Mouse (Mus musculus): ENCODE measurements around the gene Nuak2. TPM values are rescaled to one million over a fixed set of nuclear protein-coding genes. Genes with fewer than 3 reads are reported as not detected.
A peak's percentile ranks its signal among the peaks of the same experiment; 100 is the strongest.

Gene Nuak2
- total and polyA plus RNA-seq, 2 experiments from 2014 or later = 7.0 to 9.9 TPM

- 81% methylated on average over 7 of the region's 7 CpGs for WGBS
- TF ChIP-seq CTCF (IDR thresholded peaks at IDR 0.05) = no peak
- H3K4me3 ChIP-seq (ENCODE audit: low read depth, low read length) = no peak overlapping the region
These were observed 49.1 kb downstream of the Nuak2 start for GRCm38 (mm10) chr1:132364896-132365557.

GRCm38 (mm10) chr1:132365645-132366044, 49.7 kb downstream of the Nuak2 start:
- no peak for TF ChIP-seq CTCF (IDR thresholded peaks at IDR 0.05)
- 51% methylated on average over 4 of the region's 4 CpGs for WGBS
- Histone ChIP-seq H3K4me2 (ENCODE audit: low read depth, low read length, poor library complexity, severe bottlenecking) (no peak overlapping the region), H3K36me3 (ENCODE audit: insufficient read depth, low read length) (peaks cover 11% of the 10 kb centered on the region), H3K4me1 (ENCODE audit: insufficient read depth, low read length) (no peaks in the 10 kb centered on the region), H3K9ac (replicated peaks; ENCODE audit: low read length, poor library complexity, severe bottlenecking) (no peak overlapping the region), H3K27ac (ENCODE audit: low read depth, low read length) (no peak overlapping the region), H3K4me3 (ENCODE audit: low read depth, low read length) (no peak overlapping the region), H3K9me3 (ENCODE audit: low read length) (no peaks in the 10 kb centered on the region), H3K27me3 (ENCODE audit: insufficient read depth, low read length) (no peaks in the 10 kb centered on the region)
- no peak for DNase-seq (ENCODE audit: low spot score)
- ATAC-seq (ENCODE audit: low FRiP score) = no peak

More at GRCm38 (mm10) chr1:132364896-132365557, 49.1 kb downstream of the Nuak2 start:
- peak; percentile 52 for DNase-seq (ENCODE audit: low spot score)
- Histone ChIP-seq H3K27ac (ENCODE audit: low read depth, low read length) (no peak overlapping the region), H3K27me3 (ENCODE audit: insufficient read depth, low read length) (no peaks in the 10 kb centered on the region), H3K9me3 (ENCODE audit: low read length) (no peaks in the 10 kb centered on the region), H3K4me1 (ENCODE audit: insufficient read depth, low read length) (no peaks in the 10 kb centered on the region), H3K4me2 (ENCODE audit: low read depth, low read length, poor library complexity, severe bottlenecking) (no peak overlapping the region), H3K36me3 (ENCODE audit: insufficient read depth, low read length) (peaks cover 17% of the 10 kb centered on the region), H3K9ac (replicated peaks; ENCODE audit: low read length, poor library complexity, severe bottlenecking) (no peak overlapping the region)
- no peak for ATAC-seq (ENCODE audit: low FRiP score)

DNA sequence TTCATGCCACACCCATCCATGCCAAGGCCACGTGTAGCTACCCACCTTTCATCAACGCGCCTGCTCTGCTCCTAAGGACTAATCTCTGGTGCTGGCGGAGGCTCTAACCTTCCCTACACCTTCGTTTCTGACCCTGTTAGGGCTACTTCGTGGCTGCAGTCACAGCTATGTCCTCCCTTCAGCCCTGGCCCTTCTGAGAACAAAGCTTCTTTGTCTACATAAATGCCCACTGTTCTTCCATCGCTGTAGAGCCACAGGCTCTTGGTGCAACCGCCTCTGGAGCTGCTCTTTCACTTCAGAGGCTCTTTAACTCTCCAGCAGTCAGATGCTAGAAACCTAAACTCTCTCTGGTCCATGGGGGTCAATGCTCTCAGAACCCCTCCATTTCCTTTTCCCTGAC, 50.3 kb downstream of the Nuak2 start:
- no peak overlapping the region for H3K4me3 ChIP-seq (ENCODE audit: low read depth, low read length)
- no peaks in the 10 kb centered on the region for H3K4me1 ChIP-seq (ENCODE audit: insufficient read depth, low read length)
- H3K9ac ChIP-seq (replicated peaks; ENCODE audit: low read length, poor library complexity, severe bottlenecking) = peak overlapping the region; percentile 29; the same call in 1 of the 2 replicates
- ATAC-seq (ENCODE audit: low FRiP score) = no peak
- WGBS = 58% methylated on average over 8 of the region's 8 CpGs
- H3K36me3 ChIP-seq (ENCODE audit: insufficient read depth, low read length) = peaks cover 5% of the 10 kb centered on the region; the same call in 1 of the 2 replicates
- no peaks in the 10 kb centered on the region for H3K27me3 ChIP-seq (ENCODE audit: insufficient read depth, low read length)
- no peak for DNase-seq (ENCODE audit: low spot score)
- no peak overlapping the region for H3K27ac ChIP-seq (ENCODE audit: low read depth, low read length)
- H3K9me3 ChIP-seq (ENCODE audit: low read length) = no peaks in the 10 kb centered on the region
- H3K4me2 ChIP-seq (ENCODE audit: low read depth, low read length, poor library complexity, severe bottlenecking) = no peak overlapping the region
- no peak for TF ChIP-seq CTCF (IDR thresholded peaks at IDR 0.05)

DNA sequence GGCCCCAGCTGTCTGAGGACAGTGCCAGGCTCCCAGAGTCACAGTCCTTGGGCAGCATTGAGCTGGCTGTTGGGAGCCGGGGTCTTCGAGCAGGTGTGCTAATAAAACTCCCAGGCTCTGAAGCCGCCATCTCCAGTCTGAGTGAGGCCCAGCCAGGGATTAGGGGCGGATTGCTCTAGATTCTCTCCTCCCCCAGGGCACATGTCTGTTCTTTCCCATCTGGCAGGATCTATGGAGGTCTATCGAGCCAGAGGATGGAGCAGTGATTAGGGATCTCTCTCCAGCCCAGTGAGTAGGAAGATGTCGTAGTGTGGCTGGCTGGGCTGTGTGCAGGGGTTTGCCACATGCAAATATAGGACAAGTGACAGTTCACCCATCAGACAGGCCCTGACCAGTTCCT, 51.0 kb downstream of the Nuak2 start:
- no peak overlapping the region for H3K4me2 ChIP-seq (ENCODE audit: low read depth, low read length, poor library complexity, severe bottlenecking)
- H3K4me1 ChIP-seq (ENCODE audit: insufficient read depth, low read length) = 0 out of 2 replicates have a peak, but pooled peaks cover 4% of the 10 kb centered on the region
- H3K27ac ChIP-seq (ENCODE audit: low read depth, low read length) = no peak overlapping the region
- no peak for TF ChIP-seq CTCF (IDR thresholded peaks at IDR 0.05)
- DNase-seq (ENCODE audit: low spot score) (peak; percentile 37), ATAC-seq (ENCODE audit: low FRiP score) (no peak)
- H3K4me3 ChIP-seq (ENCODE audit: low read depth, low read length) = no peak overlapping the region
- H3K36me3 ChIP-seq (ENCODE audit: insufficient read depth, low read length) = peaks cover 5% of the 10 kb centered on the region; the same call in 1 of the 2 replicates
- H3K9me3 ChIP-seq (ENCODE audit: low read length) = no peaks in the 10 kb centered on the region
- H3K9ac ChIP-seq (replicated peaks; ENCODE audit: low read length, poor library complexity, severe bottlenecking) = 0 out of 2 replicates have a peak overlapping the region, but pooled peaks have one; percentile 29
- H3K27me3 ChIP-seq (ENCODE audit: insufficient read depth, low read length) = no peaks in the 10 kb centered on the region
- 61% methylated on average over 6 of the region's 6 CpGs for WGBS

DNA sequence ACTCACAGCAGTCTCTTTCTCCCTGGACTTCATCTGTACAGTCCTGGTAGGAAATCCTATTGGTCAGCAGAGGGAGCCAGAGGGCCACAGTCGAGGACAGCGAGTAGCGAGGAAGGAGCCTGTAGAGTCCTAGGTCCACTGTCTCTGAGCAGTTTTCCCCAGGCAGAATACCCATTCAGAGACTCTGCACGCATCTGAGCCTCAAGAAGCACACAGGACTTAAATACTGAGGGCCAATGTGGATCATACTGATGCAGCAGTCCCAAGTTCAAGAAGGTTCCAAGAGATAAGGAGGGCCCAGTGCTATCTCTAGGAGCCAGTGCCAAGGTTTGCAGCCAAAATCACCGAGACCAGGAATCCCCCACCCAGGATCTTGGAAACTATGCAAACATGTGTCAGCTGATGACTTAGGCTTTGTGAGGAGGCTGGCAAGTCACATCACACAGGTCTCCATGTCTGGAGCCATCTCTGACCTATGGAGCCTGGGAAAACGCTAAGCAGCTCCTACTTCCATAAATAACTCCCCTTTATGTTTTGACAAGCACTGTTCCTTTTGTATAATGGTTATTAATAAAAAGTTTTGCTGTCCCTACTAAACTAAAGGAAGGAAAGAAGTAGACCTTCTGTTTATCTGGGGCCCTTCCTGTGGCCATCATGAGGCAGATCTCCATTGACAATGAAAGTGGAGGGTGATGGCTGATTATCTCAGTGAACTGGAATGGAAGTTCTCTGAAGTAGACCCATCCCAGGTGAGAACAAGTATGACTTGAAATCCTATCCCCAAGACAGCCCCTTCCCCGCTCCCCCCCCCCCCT, 52.0 kb downstream of the Nuak2 start:
- 30% methylated on average over 7 of the region's 7 CpGs for WGBS
- H3K27ac ChIP-seq (ENCODE audit: low read depth, low read length) = no peak overlapping the region

More for the DNA sequence above, 52.0 kb downstream of the Nuak2 start:
- H3K4me3 ChIP-seq (ENCODE audit: low read depth, low read length) = no peak overlapping the region
- no peak overlapping the region for H3K4me2 ChIP-seq (ENCODE audit: low read depth, low read length, poor library complexity, severe bottlenecking)
- DNase-seq (ENCODE audit: low spot score) (peak; percentile 91), ATAC-seq (ENCODE audit: low FRiP score) (peak; percentile 70; the same call in 1 of the 2 replicates)
- H3K36me3 ChIP-seq (ENCODE audit: insufficient read depth, low read length) = no peaks in the 10 kb centered on the region; the same call in 1 of the 2 replicates
- no peak overlapping the region for H3K9ac ChIP-seq (replicated peaks; ENCODE audit: low read length, poor library complexity, severe bottlenecking)
- TF ChIP-seq CTCF (IDR thresholded peaks at IDR 0.05) = peak; percentile 97
- no peaks in the 10 kb centered on the region for H3K27me3 ChIP-seq (ENCODE audit: insufficient read depth, low read length)
- 0 out of 2 replicates have a peak, but pooled peaks cover 11% of the 10 kb centered on the region for H3K4me1 ChIP-seq (ENCODE audit: insufficient read depth, low read length)
- no peaks in the 10 kb centered on the region for H3K9me3 ChIP-seq (ENCODE audit: low read length)

Data from midbrain, postnatal 0 days (tissue).